Mouse (Mus musculus) CH12.LX (cell line): ENCODE results near the gene Slc39a5. TPM values are rescaled to one million over a fixed set of nuclear protein-coding genes. Genes with fewer than 3 reads are reported as not detected.

Source experiments
- DNase-seq: peaks from one replicate; pipeline ENCODE4 v3.0.0-alpha.2; 2013; ENCODE audit errors: extremely low read depth
- H3K27ac ChIP-seq: 2 replicates; pipeline ENCODE4 v1.5.1; 2012; ENCODE audit warnings: low read depth, mild to moderate bottlenecking, control low read depth, moderate library complexity; ENCODE audit not compliant: insufficient read depth
- H3K27me3 ChIP-seq: replicated peaks from 2 replicates; pipeline ENCODE3; 2012; ENCODE audit warnings: inconsistent platforms
- H3K36me3 ChIP-seq, 2 experiments: replicated peaks in 1 of 2; 2 replicates each; pipeline versions ENCODE3 to v1.6.1; 2012; ENCODE audit warnings: inconsistent platforms in 1 of 2, low read length in 1 of 2, mild to moderate bottlenecking in 1 of 2, mixed read lengths in 1 of 2, moderate library complexity in 1 of 2; ENCODE audit not compliant: control insufficient read depth in 1 of 2, insufficient read depth in 1 of 2
- H3K4me1 ChIP-seq, 2 experiments: 2 replicates each; pipeline ENCODE4 v1.6.1; 2012; ENCODE audit warnings: inconsistent platforms in 1 of 2, moderate library complexity in 1 of 2; ENCODE audit not compliant: insufficient read depth in 2 of 2, control insufficient read depth in 1 of 2
- H3K4me2 ChIP-seq: 2 replicates; pipeline ENCODE4 v1.6.1; 2012; ENCODE audit warnings: low read depth, mild to moderate bottlenecking, control low read depth; ENCODE audit not compliant: poor library complexity, insufficient read depth, severe bottlenecking
- H3K4me3 ChIP-seq, 3 experiments: fragments of 150-350 bp in 1 of 3; sonication (generic) in 1 of 3; replicated peaks in 1 of 3; 2 replicates each; pipeline versions ENCODE3 to v1.5.1; 2011 to 2012; ENCODE audit warnings: low read depth in 2 of 3, low read length in 2 of 3, mild to moderate bottlenecking in 2 of 3, moderate library complexity in 2 of 3, control low read depth in 1 of 3, improper control_type of control experiment in 1 of 3, inconsistent platforms in 1 of 3, mixed read lengths in 1 of 3; ENCODE audit not compliant: poor library complexity in 1 of 3
- H3K79me2 ChIP-seq: replicated peaks from 2 replicates; pipeline ENCODE4 v1.6.1; 2012; ENCODE audit warnings: mild to moderate bottlenecking, moderate library complexity; ENCODE audit not compliant: control insufficient read depth, poor library complexity, insufficient read depth, severe bottlenecking; ENCODE audit errors: extremely low read depth
- H3K9ac ChIP-seq: 2 replicates; pipeline ENCODE4 v1.6.1; 2012; ENCODE audit warnings: low read depth, mild to moderate bottlenecking, control low read depth, moderate library complexity; ENCODE audit not compliant: insufficient read depth
- H3K9me3 ChIP-seq: replicated peaks from 2 replicates; pipeline ENCODE3; 2012; ENCODE audit warnings: low read length, inconsistent platforms, mixed read lengths
- E2F4 ChIP-seq: IDR thresholded peaks from 2 replicates; pipeline ENCODE4 v1.6.1; 2011; ENCODE audit warnings: low read depth, low read length, improper control_type of control experiment; ENCODE audit not compliant: insufficient replicate concordance
- ETS1 ChIP-seq: conservative IDR thresholded peaks from 2 replicates; pipeline ENCODE4 v1.6.1; 2012; ENCODE audit warnings: low read depth, mild to moderate bottlenecking, inconsistent platforms, low read length, improper control_type of control experiment, moderate library complexity
- IRF4 ChIP-seq: IDR thresholded peaks from 2 replicates; pipeline ENCODE4 v1.6.1; 2014; ENCODE audit warnings: low read depth, mild to moderate bottlenecking, inconsistent platforms, low read length, improper control_type of control experiment
- JUND ChIP-seq: conservative IDR thresholded peaks from 2 replicates; pipeline ENCODE4 v1.6.1; 2011; ENCODE audit warnings: low read depth, low read length, improper control_type of control experiment
- MAX ChIP-seq: IDR thresholded peaks from 2 replicates; pipeline ENCODE4 v1.6.1; 2011; ENCODE audit warnings: low read length, improper control_type of control experiment
- NELFE ChIP-seq: IDR thresholded peaks from 2 replicates; pipeline ENCODE4 v1.6.1; 2011; ENCODE audit warnings: low read depth, low read length, improper control_type of control experiment
- NRF1 ChIP-seq: IDR thresholded peaks from 2 replicates; pipeline ENCODE4 v1.6.1; 2014; ENCODE audit warnings: low read depth, mild to moderate bottlenecking, inconsistent platforms, low read length, improper control_type of control experiment, moderate library complexity
- POLR2A ChIP-seq: IDR thresholded peaks from 2 replicates; pipeline ENCODE4 v1.6.1; 2011; ENCODE audit warnings: low read depth, mild to moderate bottlenecking, improper control_type of control experiment, low read length
- POLR2AphosphoS2 ChIP-seq: IDR thresholded peaks from 2 replicates; pipeline ENCODE4 v1.6.1; 2011; ENCODE audit warnings: low read depth, low read length, improper control_type of control experiment
- RAD21 ChIP-seq: IDR thresholded peaks from 2 replicates; pipeline ENCODE4 v1.6.1; 2011; ENCODE audit warnings: low read depth, mild to moderate bottlenecking, low read length, improper control_type of control experiment, moderate library complexity
- RCOR1 ChIP-seq: conservative IDR thresholded peaks from 2 replicates; pipeline ENCODE4 v1.6.1; 2012; ENCODE audit warnings: low read depth, mild to moderate bottlenecking, inconsistent platforms, low read length, improper control_type of control experiment
- SIN3A ChIP-seq: IDR thresholded peaks from 2 replicates; pipeline ENCODE4 v1.6.1; 2012; ENCODE audit warnings: low read length, improper control_type of control experiment, inconsistent platforms
- USF1 ChIP-seq: IDR thresholded peaks from 2 replicates; pipeline ENCODE4 v1.6.1; 2014; ENCODE audit warnings: low read depth, mild to moderate bottlenecking, inconsistent platforms, low read length, improper control_type of control experiment
- USF2 ChIP-seq: conservative IDR thresholded peaks from 2 replicates; pipeline ENCODE4 v1.6.1; 2011; ENCODE audit warnings: low read depth, low read length, improper control_type of control experiment
- ZNF384 ChIP-seq: IDR thresholded peaks from 2 replicates; pipeline ENCODE4 v1.6.1; 2012; ENCODE audit warnings: low read depth, low read length, improper control_type of control experiment, inconsistent platforms
- dilution Hi-C: fragments of 300-500 bp; cut with MboI; formaldehyde crosslinking; loops from 2 replicates; pipeline ENCODE4 v1.14.3; 2020; ENCODE audit warnings: low sequenced_read_pairs; ENCODE audit not compliant: extremely low pct_unique_long_range_greater_than_20kb, extremely low pct_ligation_motif_present
- in situ Hi-C: fragments of 300-500 bp; cut with MboI; formaldehyde crosslinking; loops from 3 replicates; pipeline ENCODE4 v1.14.3; 2019; ENCODE audit warnings: low sequenced_read_pairs, low pct_ligation_motif_present, low pct_unique_long_range_greater_than_20kb, mixed read lengths
- polyA plus RNA-seq: library from polyadenylated mRNA; unstranded; fragments of >175 nt; gene quantifications from 2 replicates; pipeline ENCODE4 v1.2.1, GENCODE M21; 2012; ENCODE audit warnings: low read depth; ENCODE audit not compliant: insufficient read length
- total RNA-seq, 2 experiments: library from RNA; depleted of rRNA; stranded (reverse); fragments of 300-350 nt in 1 of 2; fragments of >200 nt in 1 of 2; gene quantifications; 2 replicates each; pipeline ENCODE4 v1.2.3; 2012 to 2014

Slc39a5 gene
- total and polyA plus RNA-seq, 3 experiments = 0.11 TPM; not detected in 2

DNA sequence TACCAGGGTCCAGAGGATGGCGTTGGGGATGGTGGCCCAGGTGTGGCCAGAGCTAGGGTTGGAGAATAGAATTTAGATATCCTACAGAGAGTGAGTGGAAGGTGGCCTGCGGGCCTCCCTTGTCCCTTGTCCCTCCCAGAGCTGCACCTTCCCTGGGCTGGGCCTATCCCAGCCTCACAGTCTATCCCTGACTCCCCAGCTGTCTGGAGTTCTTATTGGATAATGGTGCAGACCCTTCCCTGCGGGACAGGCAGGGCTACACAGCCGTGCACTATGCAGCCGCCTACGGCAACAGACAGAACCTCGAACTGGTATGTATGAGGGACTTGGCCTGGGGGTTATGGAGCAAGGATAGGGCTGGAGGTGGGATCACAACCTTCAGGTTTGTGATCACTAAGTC lies 15.1 kb downstream of the Slc39a5 start:
- DNase-seq = no peak
- dilution Hi-C loops (no loop called here), in situ Hi-C loops (no loop called here)
- H3K36me3 ChIP-seq = peaks cover 97 to 98% of the 10 kb centered on the region in 2 experiments
- no peak overlapping the region for H3K9ac ChIP-seq
- H3K4me2 ChIP-seq = no peak overlapping the region
- no peak overlapping the region for H3K27ac ChIP-seq
- TF ChIP-seq NELFE (no peak), NRF1 (no peak), MAX (no peak), ETS1 (no peak), RCOR1 (no peak), ZNF384 (no peak)
- H3K4me3 ChIP-seq = no peak overlapping the region
- no peaks in the 10 kb centered on the region for H3K9me3 ChIP-seq
- H3K79me2 ChIP-seq = no peaks in the 10 kb centered on the region
- H3K4me1 ChIP-seq = peaks cover 0 to 4% of the 10 kb centered on the region in 2 experiments; a peak in 2 of 4 replicates
- no peaks in the 10 kb centered on the region for H3K27me3 ChIP-seq

DNA sequence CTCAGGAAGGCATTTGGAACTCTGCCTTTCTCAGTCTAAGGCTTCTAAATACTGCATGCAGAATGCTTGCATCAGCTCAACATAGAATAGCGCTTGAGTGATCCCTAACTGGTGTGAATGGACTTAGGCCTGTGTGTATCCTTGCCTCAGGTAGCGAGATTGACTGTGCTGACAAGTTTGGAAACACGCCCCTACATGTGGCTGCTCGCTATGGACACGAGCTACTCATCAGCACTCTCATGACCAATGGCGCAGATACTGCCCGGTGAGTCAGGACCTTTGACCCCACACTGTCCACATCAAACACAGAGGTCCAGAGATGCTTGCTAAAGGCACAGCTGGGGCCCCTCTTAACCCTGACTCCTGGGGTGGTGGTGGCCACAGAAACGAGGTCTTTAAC lies 18.5 kb downstream of the Slc39a5 start:
- H3K36me3 ChIP-seq = peaks cover 76 to 92% of the 10 kb centered on the region in 2 experiments
- H3K79me2 ChIP-seq = peaks cover 21% of the 10 kb centered on the region
- H3K27ac ChIP-seq = no peak overlapping the region
- no peaks in the 10 kb centered on the region for H3K27me3 ChIP-seq
- TF ChIP-seq USF1 (no peak), POLR2AphosphoS2 (no peak), POLR2A (no peak), RAD21 (no peak), RCOR1 (no peak), E2F4 (no peak), JUND (no peak), SIN3A (no peak), USF2 (no peak), ETS1 (no peak)
- TF ChIP-seq, all 38 proteins: peak for 0
- in situ Hi-C loops (no loop called here), dilution Hi-C loops (no loop called here)
- no peaks in the 10 kb centered on the region for H3K9me3 ChIP-seq
- H3K9ac ChIP-seq = no peak overlapping the region
- H3K4me2 ChIP-seq = no peak overlapping the region
- H3K4me3 ChIP-seq = no peak overlapping the region
- peaks cover 14 to 25% of the 10 kb centered on the region in 2 experiments for H3K4me1 ChIP-seq
- DNase-seq = no peak

GRCm38 (mm10) chr10:128380565-128380964 lies 20.5 kb downstream of the Slc39a5 start:
- H3K9ac ChIP-seq = no peak overlapping the region
- dilution Hi-C loops = no loop called here
- peak; percentile 61 for DNase-seq
- peaks cover 57 to 72% of the 10 kb centered on the region in 2 experiments for H3K36me3 ChIP-seq
- peaks cover 25% of the 10 kb centered on the region for H3K79me2 ChIP-seq
- no peaks in the 10 kb centered on the region for H3K9me3 ChIP-seq
- in situ Hi-C loops = no loop called here
- H3K27me3 ChIP-seq = no peaks in the 10 kb centered on the region
- H3K4me3 ChIP-seq = no peak overlapping the region
- peaks cover 14 to 31% of the 10 kb centered on the region in 2 experiments for H3K4me1 ChIP-seq
- no peak overlapping the region for H3K4me2 ChIP-seq
- no peak overlapping the region for H3K27ac ChIP-seq
- TF ChIP-seq IRF4 = no peak
